Mouse (Mus musculus) adrenal gland, postnatal 14 days (tissue): ENCODE data around the gene Lcn6. TPM values are rescaled to one million over a fixed set of nuclear protein-coding genes. Genes with fewer than 3 reads are reported as not detected.
"Not testable (repeated sequence)": the region's sequence is repeated elsewhere in the genome, so short reads cannot be mapped to it uniquely, and the experiment has no call there.

Experiments
- DNase-seq: peaks from one replicate; pipeline ENCODE4 v3.0.0; 2021; ENCODE audit warnings: mixed read lengths
- total RNA-seq: library from RNA; stranded (reverse); gene quantifications from 2 replicates; pipeline ENCODE4 v1.2.3, GENCODE M21; 2021

Gene Lcn6
- total RNA-seq, 1 experiment from 2014 or later: not detected

GRCm38 (mm10) chr2:25703706-25704105 is 27.1 kb downstream of the Lcn6 start:
- DNase-seq: peak; percentile 33

- peak; percentile 90 for DNase-seq
Observed at GRCm38 (mm10) chr2:25706643-25707481, 30.3 kb downstream of the Lcn6 start, which contains the start of gene Bmyc. TSS of gene Bmyc (plus strand) at chr2:25706739.

- peak; percentile 72 for DNase-seq
Observed at GRCm38 (mm10) chr2:25708121-25708520, 31.5 kb downstream of the Lcn6 start.

- not testable (repeated sequence) for DNase-seq
Observed at GRCm38 (mm10) chr2:25709056-25709455, 32.5 kb downstream of the Lcn6 start.

- DNase-seq: not testable (repeated sequence)
Observed at GRCm38 (mm10) chr2:25709791-25710190, 33.2 kb downstream of the Lcn6 start.

- not testable (repeated sequence) for DNase-seq
Observed at GRCm38 (mm10) chr2:25711641-25712040, 35.1 kb downstream of the Lcn6 start.

GRCm38 (mm10) chr2:25717222-25717621 is 40.6 kb downstream of the Lcn6 start:
- no peak for DNase-seq

Other genes starting within 250 kb of the Lcn6 start
- gene Abca2, start 248.1 kb upstream of the Lcn6 start, total RNA-seq: 29.3 and 30.1 TPM in 2 replicates
- gene Clic3, start 219.9 kb upstream of the Lcn6 start, total RNA-seq: 0.74 and 1.0 TPM in 2 replicates
- 36.2 and 42.6 TPM in 2 replicates for gene Paxx, start 215.7 kb upstream of the Lcn6 start, total RNA-seq
- 8.7 and 9.9 TPM in 2 replicates for gene Ptgds, start 206.7 kb upstream of the Lcn6 start, total RNA-seq
- gene Lcn12, start 182.9 kb upstream of the Lcn6 start, total RNA-seq: not detected in 2 replicates
- 79.3 and 81.4 TPM in 2 replicates for gene Fbxw5, start 176.0 kb upstream of the Lcn6 start, total RNA-seq
- gene C8g, start 175.1 kb upstream of the Lcn6 start, total RNA-seq: 4.4 and 36.5 TPM in 2 replicates
- gene Traf2, start 129.8 kb upstream of the Lcn6 start, total RNA-seq: 21.8 and 24.4 TPM in 2 replicates
- gene Edf1, start 118.9 kb upstream of the Lcn6 start, total RNA-seq: 312 and 335 TPM in 2 replicates
- gene Mamdc4, start 101.9 kb upstream of the Lcn6 start, total RNA-seq: 4.7 and 5.0 TPM in 2 replicates
- gene Phpt1, start 101.6 kb upstream of the Lcn6 start, total RNA-seq: 56.6 and 58.1 TPM in 2 replicates
- gene Ajm1, start 95.0 kb upstream of the Lcn6 start, total RNA-seq: 2.1 and 3.0 TPM in 2 replicates
- 72.7 and 87.8 TPM in 2 replicates for gene Rabl6, start 68.3 kb upstream of the Lcn6 start, total RNA-seq
- not detected in 2 replicates for gene Ccdc183, start 59.1 kb upstream of the Lcn6 start, total RNA-seq
- 30.5 and 33.1 TPM in 2 replicates for gene Tmem141, start 54.8 kb upstream of the Lcn6 start, total RNA-seq
- 7.0 and 9.7 TPM in 2 replicates for gene Fcna, start 48.8 kb upstream of the Lcn6 start, total RNA-seq
- not detected in 2 replicates for gene Lcn8, start 23.7 kb upstream of the Lcn6 start, total RNA-seq
- not detected in 2 replicates for gene Lcn5, start 18.8 kb upstream of the Lcn6 start, total RNA-seq
- gene Lcn10, start 5.9 kb downstream of the Lcn6 start, total RNA-seq: not detected in 2 replicates
- 4.7 and 4.8 TPM in 2 replicates for gene Obp2a, start 23.3 kb downstream of the Lcn6 start, total RNA-seq
- 40.2 and 49.1 TPM in 2 replicates for gene Bmyc, start 30.0 kb downstream of the Lcn6 start, total RNA-seq
- not detected in 2 replicates for gene Obp2b, start 60.2 kb downstream of the Lcn6 start, total RNA-seq
- not detected in 2 replicates for gene Lcn3, start 88.8 kb downstream of the Lcn6 start, total RNA-seq
- not detected in 2 replicates for gene Lcn11, start 100.2 kb downstream of the Lcn6 start, total RNA-seq
- gene Gm13539, start 105.5 kb downstream of the Lcn6 start, total RNA-seq: not detected in 2 replicates
- gene Glt6d1, start 139.1 kb downstream of the Lcn6 start, total RNA-seq: not detected in 2 replicates
- gene Lcn9, start 146.4 kb downstream of the Lcn6 start, total RNA-seq: not detected in 2 replicates
- gene Sohlh1, start 170.5 kb downstream of the Lcn6 start, total RNA-seq: not detected in 2 replicates
- 4.9 and 6.4 TPM in 2 replicates for gene Kcnt1, start 186.9 kb downstream of the Lcn6 start, total RNA-seq